Mouse (Mus musculus) activated CD4-positive, CD25-positive, alpha-beta regulatory T cell, adult 4 months (primary cell): ENCODE data around the gene Prpf40b. TPM values are rescaled to one million over a fixed set of nuclear protein-coding genes. Genes with fewer than 3 reads are reported as not detected.
A peak's percentile ranks its signal among the peaks of the same experiment; 100 is the strongest.

Experiments
- ATAC-seq: one replicate; pipeline ENCODE4 v1.8.0; 2017
- polyA plus RNA-seq, 2 experiments: library from polyadenylated mRNA; unstranded; fragments of 100-300 nt; shearing (Covaris generic); gene quantifications; one replicate each; pipeline ENCODE4 v1.2.1; 2017

Prpf40b gene
- polyA plus RNA-seq, 2 experiments from 2014 or later: 3.9 to 7.4 TPM

GRCm38 (mm10) chr15:99333676-99334065, 38.8 kb downstream of the Prpf40b start:
- ATAC-seq: no peak

GRCm38 (mm10) chr15:99334500-99334899, 39.6 kb downstream of the Prpf40b start:
- ATAC-seq: no peak

GRCm38 (mm10) chr15:99335801-99336320, 41.0 kb downstream of the Prpf40b start:
- ATAC-seq: peak; percentile 24

- ATAC-seq: no peak
These were observed 44.0 kb downstream of the Prpf40b start for GRCm38 (mm10) chr15:99338916-99339315.

GRCm38 (mm10) chr15:99339669-99340068, 44.8 kb downstream of the Prpf40b start:
- no peak for ATAC-seq

GRCm38 (mm10) chr15:99341102-99341501, 46.2 kb downstream of the Prpf40b start:
- ATAC-seq: peak; percentile 92

GRCm38 (mm10) chr15:99342194-99342981, 47.5 kb downstream of the Prpf40b start:
- no peak for ATAC-seq

- no peak for ATAC-seq
These were observed 48.7 kb downstream of the Prpf40b start for GRCm38 (mm10) chr15:99343414-99344147.

GRCm38 (mm10) chr15:99344148-99344870, 49.4 kb downstream of the Prpf40b start:
- no peak for ATAC-seq

- no peak for ATAC-seq
These were observed 50.1 kb downstream of the Prpf40b start for GRCm38 (mm10) chr15:99344961-99345360.

GRCm38 (mm10) chr15:99351610-99352009, 56.7 kb downstream of the Prpf40b start:
- ATAC-seq: peak; percentile 43

- no peak for ATAC-seq
These were observed 57.4 kb downstream of the Prpf40b start for GRCm38 (mm10) chr15:99352306-99352705.

GRCm38 (mm10) chr15:99355660-99356059, 60.8 kb downstream of the Prpf40b start:
- ATAC-seq: no peak

- no peak for ATAC-seq
These were observed 61.6 kb downstream of the Prpf40b start for GRCm38 (mm10) chr15:99356462-99356861.

GRCm38 (mm10) chr15:99358952-99359351, 64.1 kb downstream of the Prpf40b start:
- ATAC-seq: no peak

- peak; percentile 33 for ATAC-seq
These were observed 69.2 kb downstream of the Prpf40b start for GRCm38 (mm10) chr15:99364022-99364530.

- ATAC-seq: peak; percentile 72
These were observed 70.0 kb downstream of the Prpf40b start for GRCm38 (mm10) chr15:99364921-99365320.

Other genes starting within 250 kb of the Prpf40b start
- not detected for gene Prph, start 239.9 kb upstream of the Prpf40b start, polyA plus RNA-seq
- 1 to 10 TPM; 3.6 to 4.4 TPM for gene Troap, start 220.5 kb upstream of the Prpf40b start, polyA plus RNA-seq
- gene C1ql4, start 207.3 kb upstream of the Prpf40b start, polyA plus RNA-seq: not detected
- not detected for gene Dnajc22, start 201.9 kb upstream of the Prpf40b start, polyA plus RNA-seq
- gene Spats2, start 169.2 kb upstream of the Prpf40b start, polyA plus RNA-seq: not detected
- not detected for gene Kcnh3, start 70.2 kb upstream of the Prpf40b start, polyA plus RNA-seq
- gene Mcrs1, start 43.1 kb upstream of the Prpf40b start, polyA plus RNA-seq: 10 to 100 TPM; 54.8 to 55.6 TPM
- under 1 TPM; 0.24 to 0.30 TPM for gene Fam186b, start 801 bp downstream of the Prpf40b start, polyA plus RNA-seq
- gene Fmnl3, start 75.4 kb downstream of the Prpf40b start, polyA plus RNA-seq: 1 to 10 TPM; 6.1 to 9.0 TPM
- gene Tmbim6, start 97.8 kb downstream of the Prpf40b start, polyA plus RNA-seq: 1,000 to 10,000 TPM in 1 of 2 experiments, 100 to 1,000 TPM in 1; 855 to 1,076 TPM
- gene Nckap5l, start 162.7 kb downstream of the Prpf40b start, polyA plus RNA-seq: 1 to 10 TPM in 1 of 2 experiments, under 1 TPM in 1; 0.76 to 1.2 TPM
- gene Bcdin3d, start 179.6 kb downstream of the Prpf40b start, polyA plus RNA-seq: 10 to 100 TPM; 23.3 to 23.5 TPM
- under 1 TPM in 1 of 2 experiments, not detected in 1; 0.07 TPM for gene Faim2, start 233.1 kb downstream of the Prpf40b start, polyA plus RNA-seq